Mouse (Mus musculus) liver, adult 2 months (tissue): ENCODE data around the gene Snrpd2.

Experiments used
- CTCF ChIP-seq: fragments of 200-500 bp; IDR thresholded peaks from 2 replicates; pipeline ENCODE4 v1.5.1; 2011; ENCODE audit warnings: low read depth, low read length, control low read depth
- POLR2A ChIP-seq: fragments of 200-500 bp; IDR thresholded peaks from 2 replicates; pipeline ENCODE4 v1.6.1; 2011; ENCODE audit warnings: low read length, control low read depth; ENCODE audit not compliant: insufficient read depth; ENCODE audit errors: extremely low read depth

DNA sequence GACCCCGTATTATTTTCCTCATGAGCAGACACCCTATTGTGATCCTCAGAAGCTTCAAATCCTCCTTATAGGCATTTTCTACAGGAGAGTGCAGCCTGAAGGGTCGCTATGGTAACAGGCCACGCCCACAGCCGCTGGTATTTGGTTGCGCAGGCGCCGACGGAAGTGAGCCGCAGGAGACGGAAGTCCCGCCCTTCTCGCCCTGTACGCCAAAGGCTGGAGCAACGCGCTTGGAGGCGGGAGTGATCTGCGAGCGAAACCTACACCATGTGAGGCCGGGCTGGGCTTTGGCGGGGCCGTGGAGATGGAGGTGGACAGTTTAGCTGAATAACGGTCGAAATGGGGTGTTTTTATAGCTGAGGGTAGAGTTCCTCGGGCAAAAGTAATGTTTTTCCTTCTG, at the start of gene Snrpd2:
- TF ChIP-seq CTCF: no peak
- TF ChIP-seq POLR2A: peak; percentile 39; the same call in 1 of the 2 replicates
